8 mouse cellular contexts compared by ENCODE assay signal in the genomic region with DNA sequence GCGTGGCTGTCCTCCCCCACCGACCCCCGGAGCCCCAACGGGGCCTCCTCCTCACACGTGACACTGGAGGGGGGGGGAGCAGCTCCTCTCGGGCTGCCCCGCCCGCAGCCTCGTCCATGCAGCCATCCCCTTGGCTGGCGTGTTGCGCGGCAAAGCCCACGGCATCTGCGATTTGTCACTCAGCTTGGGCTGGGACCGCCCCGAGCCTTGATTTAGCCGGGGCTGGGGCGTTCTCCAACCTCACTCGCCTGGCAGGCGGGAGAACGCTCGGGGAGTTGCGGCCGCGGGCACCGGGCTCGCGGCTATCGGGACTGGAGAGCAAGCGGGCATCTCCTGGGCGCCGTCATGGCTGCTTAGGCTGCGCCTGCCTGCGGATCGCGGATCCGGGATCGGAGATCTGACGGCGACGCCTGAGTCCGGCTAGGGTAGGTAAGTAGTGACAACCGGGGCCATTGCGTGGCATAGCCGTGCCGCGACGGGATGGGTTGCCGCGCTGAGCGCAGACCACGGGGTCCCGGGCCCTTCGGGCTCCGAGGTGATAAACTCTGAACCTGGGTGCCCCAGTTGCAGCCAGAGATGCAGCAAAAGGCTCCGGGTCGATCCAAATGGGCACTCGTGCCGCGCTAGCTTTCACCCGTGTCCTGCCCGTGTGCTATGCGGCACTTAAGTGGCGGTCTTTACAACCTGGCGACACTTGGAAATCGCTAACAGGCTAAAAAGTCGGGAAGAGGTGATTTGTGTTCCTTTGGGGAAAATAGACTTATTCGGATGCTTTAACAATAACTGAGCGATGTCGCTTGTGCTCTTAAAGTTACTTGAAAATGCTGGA. TPM values are rescaled to one million over a fixed set of nuclear protein-coding genes. Genes with fewer than 3 reads are reported as not detected.
DNase-seq lines count a peak whose midpoint lies in the region; ATAC-seq and TF ChIP-seq lines count a peak whose summit lies in the region.

No protein-coding gene starts in this region.

- H3K9me3 ChIP-seq in lung, embryonic 14.5 days (ENCODE audit: low read depth, low read length), result peaks cover 36% of the 10 kb centered on the region

- WGBS in lung, embryonic 14.5 days, result 54% methylated on average over 70 of the region's 70 CpGs

- no peaks in the 10 kb centered on the region for H3K27me3 ChIP-seq in lung, embryonic 14.5 days (ENCODE audit: insufficient read depth, low read length)

- peak overlapping the region; percentile 62 for H3K4me3 ChIP-seq in lung, embryonic 14.5 days (ENCODE audit: low read depth, low read length)

- peak overlapping the region; percentile 74 for H3K27ac ChIP-seq in lung, embryonic 14.5 days (ENCODE audit: low read depth)

- peak; percentile 95 for ATAC-seq in frontal cortex, adult (ENCODE audit: low TSS enrichment)
- ATAC-seq in lung, embryonic 14.5 days (ENCODE audit: insufficient read depth), result peak; percentile 96

- H3K4me1 ChIP-seq in lung, embryonic 14.5 days (ENCODE audit: insufficient read depth), result peaks cover 5% of the 10 kb centered on the region; the same call in 1 of the 2 replicates

- H3K4me2 ChIP-seq in lung, embryonic 14.5 days, result peak overlapping the region; percentile 64

- peak; percentile 94 for DNase-seq in Muller cell, postnatal 12 days (ENCODE audit: inconsistent ontology term)
- peak; percentile 68 for DNase-seq in cerebellum, adult 8-10 months
- peak; percentile 86 for DNase-seq in heart, postnatal 4 days
- peak; percentile 80 for DNase-seq in layer of hippocampus, adult 9-11 months
- peak; percentile 93 for DNase-seq in lung, embryonic 14.5 days
- peak; percentile 87 for DNase-seq in ovary, adult 18-20 months (ENCODE audit: low spot score)
- DNase-seq in thymus, postnatal 0 days (ENCODE audit: low spot score), result peak; percentile 47

- H3K36me3 ChIP-seq in lung, embryonic 14.5 days (ENCODE audit: insufficient read depth), result no peaks in the 10 kb centered on the region

- no peak for TF ChIP-seq CTCF in lung, embryonic 14.5 days (IDR thresholded peaks at IDR 0.05; ENCODE audit: low read depth)

- H3K9ac ChIP-seq in lung, embryonic 14.5 days, result peak overlapping the region; percentile 74

RNA-seq across cellular contexts. Expression of a gene that starts 30.5 kb away (rescaled TPM):
- total RNA-seq in heart, postnatal 4 days (2021), result 100 to 1,000 TPM; 145 to 147 TPM
- polyA plus RNA-seq in lung, embryonic 14.5 days (2014; fragmentation: Nextera tagmentation; extraction: Ambion mirVana), result 206 and 216 TPM in 2 replicates
- 7.3 and 8.0 TPM in 2 replicates for polyA plus RNA-seq in thymus, postnatal 0 days (2015; fragmentation: Nextera tagmentation; extraction: Ambion mirVana)

Comparison
In these comparisons a context has a peak if more than half of its experiments do, and no peak if none do; other contexts are left out.
1. Peak in every context shown above with its lines: DNase-seq, ATAC-seq, H3K4me3 ChIP-seq and H3K27ac ChIP-seq.
2. RNA of a gene that starts 30.5 kb away (polyA plus RNA-seq): 206 to 216 TPM in lung, embryonic 14.5 days; 7.3 to 8.0 TPM in thymus, postnatal 0 days; every median in the first group is over 10 times any median in the second.